Mouse (Mus musculus): Measurements from ENCODE around the gene Qdpr.

The Qdpr gene

GRCm38 (mm10) chr5:45449831-45450716, at the start of gene Qdpr:
Qdpr (minus strand) TSS chr5:45450236.
- peak; percentile 99 for DNase-seq (ENCODE audit: extremely low read depth, insufficient read length, low spot score)

- DNase-seq (ENCODE audit: extremely low read depth, insufficient read length, low spot score), result no peak
Observed at GRCm38 (mm10) chr5:45497564-45497963, 47.5 kb upstream of the Qdpr start.

GRCm38 (mm10) chr5:45496930-45497550, 47.0 kb upstream of the Qdpr start:
- peak; percentile 29 for DNase-seq (ENCODE audit: extremely low read depth, insufficient read length, low spot score)

- DNase-seq (ENCODE audit: extremely low read depth, insufficient read length, low spot score), result no peak
Observed at GRCm38 (mm10) chr5:45496479-45496878, 46.4 kb upstream of the Qdpr start.

- no peak for DNase-seq (ENCODE audit: extremely low read depth, insufficient read length, low spot score)
Observed at GRCm38 (mm10) chr5:45496042-45496441, 46.0 kb upstream of the Qdpr start.

- DNase-seq (ENCODE audit: extremely low read depth, insufficient read length, low spot score), result no peak
Observed at GRCm38 (mm10) chr5:45495429-45495975, 45.5 kb upstream of the Qdpr start.

- no peak for DNase-seq (ENCODE audit: extremely low read depth, insufficient read length, low spot score)
Observed at GRCm38 (mm10) chr5:45494093-45494755, 44.2 kb upstream of the Qdpr start.

- DNase-seq (ENCODE audit: extremely low read depth, insufficient read length, low spot score), result peak; percentile 98
Observed at GRCm38 (mm10) chr5:45493191-45494092, 43.4 kb upstream of the Qdpr start, which contains the start of gene Lap3. Lap3 (plus strand) TSS chr5:45493374.

- DNase-seq (ENCODE audit: extremely low read depth, insufficient read length, low spot score), result no peak
Observed at GRCm38 (mm10) chr5:45491776-45492175, 41.7 kb upstream of the Qdpr start.

GRCm38 (mm10) chr5:45483654-45484053, 33.6 kb upstream of the Qdpr start:
- no peak for DNase-seq (ENCODE audit: extremely low read depth, insufficient read length, low spot score)

- no peak for DNase-seq (ENCODE audit: extremely low read depth, insufficient read length, low spot score)
Observed at GRCm38 (mm10) chr5:45482607-45483006, 32.6 kb upstream of the Qdpr start.

GRCm38 (mm10) chr5:45481125-45481524, 31.1 kb upstream of the Qdpr start:
- no peak for DNase-seq (ENCODE audit: extremely low read depth, insufficient read length, low spot score)

GRCm38 (mm10) chr5:45480066-45480465, 30.0 kb upstream of the Qdpr start:
- no peak for DNase-seq (ENCODE audit: extremely low read depth, insufficient read length, low spot score)

- DNase-seq (ENCODE audit: extremely low read depth, insufficient read length, low spot score), result no peak
Observed at GRCm38 (mm10) chr5:45477601-45478000, 27.6 kb upstream of the Qdpr start.

- DNase-seq (ENCODE audit: extremely low read depth, insufficient read length, low spot score), result no peak
Observed at GRCm38 (mm10) chr5:45476288-45476687, 26.3 kb upstream of the Qdpr start.

- no peak for DNase-seq (ENCODE audit: extremely low read depth, insufficient read length, low spot score)
Observed at GRCm38 (mm10) chr5:45475771-45476170, 25.7 kb upstream of the Qdpr start.

GRCm38 (mm10) chr5:45474758-45475157, 24.7 kb upstream of the Qdpr start:
- no peak for DNase-seq (ENCODE audit: extremely low read depth, insufficient read length, low spot score)

- DNase-seq (ENCODE audit: extremely low read depth, insufficient read length, low spot score), result peak; percentile 18
Observed at GRCm38 (mm10) chr5:45474215-45474614, 24.2 kb upstream of the Qdpr start.

- DNase-seq (ENCODE audit: extremely low read depth, insufficient read length, low spot score), result no peak
Observed at GRCm38 (mm10) chr5:45473521-45473920, 23.5 kb upstream of the Qdpr start.

GRCm38 (mm10) chr5:45472880-45473450, 22.9 kb upstream of the Qdpr start:
- peak; percentile 40 for DNase-seq (ENCODE audit: extremely low read depth, insufficient read length, low spot score)

Data from 3134 (cell line).